Mouse (Mus musculus) limb, embryonic 14.5 days (tissue): ENCODE results near the gene Tbx3. TPM values are rescaled to one million over a fixed set of nuclear protein-coding genes. Genes with fewer than 3 reads are reported as not detected.

Experiments
- ATAC-seq: fragments of 200-750 bp; cut with Nextera tagmentation; 2 replicates; pipeline ENCODE4 v1.8.0; 2017; ENCODE audit warnings: low read depth, moderate number of reproducible peaks, moderate TSS enrichment; ENCODE audit not compliant: low FRiP score
- DNase-seq: peaks from one replicate; pipeline ENCODE4 v3.0.0-alpha.2; 2015; ENCODE audit warnings: low spot score
- H3K27ac ChIP-seq: fragments of 300-500 bp; sonication (generic); replicated peaks from 2 replicates; pipeline ENCODE4 v1.5.1; 2014; ENCODE audit warnings: low read depth, mild to moderate bottlenecking, low read length, moderate library complexity, mixed read lengths
- H3K27me3 ChIP-seq: fragments of 300-500 bp; sonication (generic); 2 replicates; pipeline ENCODE4 v1.6.1; 2014; ENCODE audit warnings: low read length, mixed read lengths; ENCODE audit not compliant: control insufficient read depth, insufficient read depth
- H3K36me3 ChIP-seq: fragments of 300-500 bp; sonication (generic); 2 replicates; pipeline ENCODE4 v1.6.1; 2014; ENCODE audit warnings: mild to moderate bottlenecking, low read length, moderate library complexity, mixed read lengths; ENCODE audit not compliant: control insufficient read depth, insufficient read depth
- H3K4me1 ChIP-seq: fragments of 300-500 bp; sonication (generic); 2 replicates; pipeline ENCODE4 v1.6.1; 2014; ENCODE audit warnings: antibody characterized with exemption, low read length, mixed read lengths; ENCODE audit not compliant: control insufficient read depth, insufficient read depth
- H3K4me2 ChIP-seq: fragments of 300-500 bp; sonication (generic); replicated peaks from 2 replicates; pipeline ENCODE4 v1.6.1; 2014; ENCODE audit warnings: low read depth, mild to moderate bottlenecking, low read length, moderate library complexity; ENCODE audit not compliant: severe bottlenecking
- H3K4me3 ChIP-seq: fragments of 300-500 bp; sonication (generic); replicated peaks from 2 replicates; pipeline ENCODE4 v1.5.1; 2014; ENCODE audit warnings: low read length
- H3K9ac ChIP-seq: fragments of 300-500 bp; sonication (generic); 2 replicates; pipeline ENCODE4 v1.6.1; 2014; ENCODE audit warnings: mild to moderate bottlenecking, low read depth, low read length, moderate library complexity; ENCODE audit not compliant: severe bottlenecking
- H3K9me3 ChIP-seq: fragments of 300-500 bp; sonication (generic); 2 replicates; pipeline ENCODE4 v1.6.1; 2016; ENCODE audit warnings: low read length; ENCODE audit not compliant: control insufficient read depth
- POLR2A ChIP-seq: fragments of 200-500 bp; IDR thresholded peaks from 2 replicates; pipeline ENCODE4 v1.8.0; 2012; ENCODE audit warnings: inconsistent platforms, mild to moderate bottlenecking, moderate library complexity, borderline replicate concordance; ENCODE audit not compliant: insufficient read depth, insufficient read length; ENCODE audit errors: extremely low read depth
- WGBS: fragments of 180-500 bp; shearing (Covaris S2); extraction: QIAGEN DNeasy Blood & Tissue Kit; methylation state at CpG from one replicate; pipeline ENCODE4 v1.1.7; 2014; 5-methylcytosine and 5-hydroxymethylcytosine counted together
- polyA plus RNA-seq, 2 experiments: library from polyadenylated mRNA; depleted of rRNA in 1 of 2; stranded (reverse) in 1 of 2; unstranded in 1 of 2; fragments of >200 nt; fragmentation: Nextera tagmentation in 1 of 2; extraction: Ambion mirVana in 1 of 2; gene quantifications; 2 replicates each; pipeline versions ENCODE4 v1.2.1 to v1.2.3; 2012 to 2014

Gene Tbx3
- polyA plus RNA-seq, 2 experiments = 18.6 to 23.9 TPM

- Histone ChIP-seq H3K4me2 (peak overlapping the region; percentile 35), H3K9ac (no peak overlapping the region), H3K9me3 (no peaks in the 10 kb centered on the region), H3K36me3 (no peaks in the 10 kb centered on the region), H3K27me3 (peaks cover 15% of the 10 kb centered on the region), H3K4me1 (no peaks in the 10 kb centered on the region), H3K4me3 (peak overlapping the region; percentile 13; the same call in 1 of the 2 replicates), H3K27ac (no peak overlapping the region)
- TF ChIP-seq POLR2A = no peak
- 4% methylated on average over 22 of the region's 22 CpGs for WGBS
- DNase-seq (peak; percentile 69), ATAC-seq (peak; percentile 81)
Observed at GRCm38 (mm10) chr5:119712679-119713246, 42.3 kb downstream of the Tbx3 start.

- no peak overlapping the region for H3K4me2 ChIP-seq
- no peak overlapping the region for H3K9ac ChIP-seq
- ATAC-seq (no peak), DNase-seq (no peak)
- WGBS = 19% methylated on average over 10 of the region's 11 CpGs
- H3K9me3 ChIP-seq = no peaks in the 10 kb centered on the region
- H3K36me3 ChIP-seq = no peaks in the 10 kb centered on the region
- H3K4me1 ChIP-seq = no peaks in the 10 kb centered on the region; the same call in 1 of the 2 replicates
- H3K27me3 ChIP-seq = no peaks in the 10 kb centered on the region
- no peak overlapping the region for H3K4me3 ChIP-seq
- no peak overlapping the region for H3K27ac ChIP-seq
- TF ChIP-seq POLR2A = no peak
Observed at GRCm38 (mm10) chr5:119720471-119721265, 50.2 kb downstream of the Tbx3 start.

- DNase-seq = peak; percentile 46
- no peaks in the 10 kb centered on the region for H3K36me3 ChIP-seq
- H3K9ac ChIP-seq = no peak overlapping the region
- H3K4me3 ChIP-seq = no peak overlapping the region
- H3K9me3 ChIP-seq = no peaks in the 10 kb centered on the region
- no peak for TF ChIP-seq POLR2A
- H3K27me3 ChIP-seq = no peaks in the 10 kb centered on the region
- H3K27ac ChIP-seq = no peak overlapping the region
- WGBS = 50% methylated on average over 7 of the region's 7 CpGs
- no peaks in the 10 kb centered on the region for H3K4me1 ChIP-seq
- no peak overlapping the region for H3K4me2 ChIP-seq
- ATAC-seq = no peak
Observed at GRCm38 (mm10) chr5:119732978-119733377, 62.5 kb downstream of the Tbx3 start.

Other genes with a start within 250 kb of the Tbx3 start
- 36.9 and 39.3 TPM in 2 replicates for gene Tbx5, start 162.0 kb downstream of the Tbx3 start, polyA plus RNA-seq (2012; rRNA removed)
- 22.4 and 29.3 TPM in 2 replicates for gene Tbx5, start 162.0 kb downstream of the Tbx3 start, polyA plus RNA-seq (2014; fragmentation: Nextera tagmentation; extraction: Ambion mirVana)